Mouse (Mus musculus) heart, adult 11 months (tissue): ENCODE data around the gene Plxna4.

Experiments
- DNase-seq: peaks from one replicate; pipeline ENCODE4 v3.0.0; 2022

The Plxna4 gene

DNA sequence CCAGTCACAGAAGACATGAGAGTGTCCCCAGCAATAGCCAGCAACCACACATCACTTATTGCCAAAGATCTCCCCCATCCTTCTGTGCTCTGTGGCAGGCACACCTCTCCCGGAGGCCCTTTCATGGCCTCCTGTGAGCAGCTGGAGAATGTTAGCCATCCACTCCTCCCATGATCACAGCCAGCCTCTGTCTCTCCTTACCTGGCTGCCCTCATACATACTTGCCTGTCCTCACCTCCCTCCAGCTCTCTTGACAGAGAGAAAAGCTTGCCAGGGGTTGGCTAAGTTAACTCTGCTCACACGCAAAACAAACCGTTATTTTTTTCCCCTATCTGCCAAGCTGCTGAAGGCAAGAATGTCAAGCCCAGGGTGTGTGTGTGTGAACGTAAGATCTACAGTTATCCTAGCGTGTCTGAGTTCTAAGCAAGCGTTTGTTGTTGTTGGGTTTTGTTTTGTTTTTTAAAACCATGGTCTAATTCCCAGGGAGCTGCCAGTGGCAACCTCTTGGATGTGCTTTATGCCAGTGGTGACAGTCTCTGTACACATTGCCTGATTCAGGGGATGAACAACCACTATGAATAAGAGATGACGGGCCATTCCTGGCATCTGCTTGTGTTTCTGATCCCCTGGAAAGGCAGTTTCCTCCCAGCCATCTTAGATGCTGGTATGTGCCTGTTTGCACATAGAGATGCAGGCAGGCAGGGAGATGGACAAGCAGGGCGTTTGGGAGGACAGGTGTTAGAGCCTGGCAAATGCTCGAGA lies 257.8 kb downstream of the Plxna4 start:
- DNase-seq, result peak; percentile 87

DNA sequence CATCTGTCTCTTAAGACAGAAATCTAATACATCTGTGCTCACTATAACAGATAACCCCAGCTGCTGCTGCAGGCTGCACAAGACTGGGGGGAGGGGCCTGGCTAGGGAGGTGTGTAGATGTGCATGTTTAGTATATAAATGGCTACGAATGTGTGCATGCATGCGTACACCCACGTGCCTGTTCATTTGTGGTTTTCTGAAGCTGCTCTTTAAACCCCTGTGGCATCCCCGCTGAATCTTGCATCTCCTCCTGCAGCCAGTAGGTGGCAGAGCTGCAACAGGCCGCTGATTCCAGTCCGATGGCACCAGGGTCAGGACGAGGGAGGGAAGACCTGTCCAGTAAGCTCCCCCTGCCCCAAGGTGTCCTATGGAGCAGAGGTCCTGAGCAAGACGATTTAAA lies 260.0 kb downstream of the Plxna4 start:
- peak; percentile 96 for DNase-seq

DNA sequence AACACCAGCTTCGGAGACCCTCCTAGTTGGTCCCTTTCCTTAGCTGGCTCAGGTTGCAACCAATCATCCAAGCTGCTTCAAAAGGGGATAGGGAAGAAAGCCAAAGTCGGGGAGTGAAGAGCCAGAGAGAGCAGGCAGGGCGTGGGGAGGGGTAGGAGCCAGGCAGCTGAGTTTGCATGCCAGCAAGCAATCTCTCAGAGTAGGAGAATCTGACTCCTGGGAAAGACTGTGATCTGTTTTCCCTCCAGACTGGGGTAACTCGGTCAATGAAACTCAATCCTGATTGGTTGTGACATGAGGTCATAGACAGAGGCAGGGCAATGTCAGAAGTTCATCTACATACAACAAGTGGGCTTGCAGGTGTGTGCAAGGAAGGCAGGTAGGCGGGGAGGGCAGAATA lies 260.8 kb downstream of the Plxna4 start:
- peak; percentile 82 for DNase-seq

DNA sequence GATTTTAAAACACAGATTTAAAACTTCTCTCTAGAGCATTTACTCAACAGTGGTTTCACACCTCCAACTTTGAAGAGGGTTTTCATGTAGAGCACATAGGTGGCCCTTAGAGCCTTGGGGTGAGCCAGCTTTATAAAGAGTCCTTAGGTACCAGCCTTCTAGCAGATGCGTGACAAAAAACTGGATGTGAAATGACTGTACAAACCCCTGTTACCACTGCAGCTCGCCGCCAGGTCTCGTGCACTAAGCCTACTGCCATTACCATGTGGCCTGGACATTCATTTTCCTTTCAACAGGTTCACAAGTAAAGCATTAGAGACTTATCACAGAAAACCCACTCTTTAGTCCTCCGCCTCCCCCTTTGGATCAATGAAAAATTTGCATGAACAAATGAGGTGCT lies 261.6 kb downstream of the Plxna4 start:
- peak; percentile 67 for DNase-seq

DNA sequence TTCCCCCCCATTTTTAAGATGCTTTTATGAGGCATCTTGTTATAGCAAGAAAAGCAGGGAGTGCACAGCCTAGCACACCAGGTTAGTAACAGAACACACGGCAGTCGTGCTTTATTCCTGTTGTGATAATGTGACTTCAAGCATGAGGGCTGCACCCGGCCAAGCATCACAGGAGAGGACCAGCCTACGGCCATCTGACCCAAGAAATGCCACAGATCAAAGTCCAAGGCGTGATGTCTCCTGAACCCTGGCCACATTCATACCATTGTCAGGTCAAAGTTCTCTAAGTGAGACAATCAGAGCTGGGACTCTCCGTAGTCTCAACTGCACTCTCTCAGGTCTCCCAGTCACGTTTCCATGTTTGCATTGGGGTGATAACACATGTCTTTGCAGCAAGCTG lies 262.1 kb downstream of the Plxna4 start:
- no peak for DNase-seq

DNA sequence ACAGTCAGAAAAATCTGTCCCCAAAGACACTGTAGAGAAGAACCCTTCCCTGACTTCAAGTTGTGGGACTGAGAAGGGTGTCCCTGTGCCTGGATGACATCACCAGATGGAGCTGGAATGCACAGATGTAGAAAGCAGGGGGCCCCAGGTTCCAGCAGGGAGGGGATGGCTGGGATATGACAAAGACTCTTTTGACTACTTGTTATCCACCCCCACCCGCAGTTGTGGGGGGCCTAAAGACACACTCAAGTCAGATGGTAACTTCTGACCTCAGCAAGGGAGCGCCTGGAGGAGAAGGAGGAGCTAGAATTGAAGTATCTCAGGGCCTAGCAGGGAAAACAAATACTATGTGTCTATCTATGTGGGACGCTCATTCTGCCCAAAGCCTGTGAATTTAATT lies 266.8 kb downstream of the Plxna4 start:
- no peak for DNase-seq

DNA sequence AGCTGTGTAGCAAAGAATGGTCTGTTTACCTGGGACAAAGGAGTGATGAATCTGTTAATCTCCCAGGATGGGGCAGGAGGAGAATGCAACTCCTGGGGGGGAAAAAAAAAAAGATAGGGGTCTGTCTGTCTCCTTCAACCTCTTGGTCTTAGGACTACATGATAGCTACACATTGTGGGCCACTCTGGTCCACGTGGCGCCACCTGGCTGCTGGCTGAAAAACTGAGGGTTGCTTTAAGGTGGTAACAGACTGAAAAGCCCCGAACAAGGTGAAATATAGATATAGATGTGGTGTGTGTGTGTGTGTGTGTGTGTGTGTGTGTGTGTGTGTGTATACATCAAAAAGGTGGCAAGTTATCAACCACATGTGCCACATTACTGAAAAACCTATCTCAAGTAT lies 267.7 kb downstream of the Plxna4 start:
- DNase-seq, result no peak

DNA sequence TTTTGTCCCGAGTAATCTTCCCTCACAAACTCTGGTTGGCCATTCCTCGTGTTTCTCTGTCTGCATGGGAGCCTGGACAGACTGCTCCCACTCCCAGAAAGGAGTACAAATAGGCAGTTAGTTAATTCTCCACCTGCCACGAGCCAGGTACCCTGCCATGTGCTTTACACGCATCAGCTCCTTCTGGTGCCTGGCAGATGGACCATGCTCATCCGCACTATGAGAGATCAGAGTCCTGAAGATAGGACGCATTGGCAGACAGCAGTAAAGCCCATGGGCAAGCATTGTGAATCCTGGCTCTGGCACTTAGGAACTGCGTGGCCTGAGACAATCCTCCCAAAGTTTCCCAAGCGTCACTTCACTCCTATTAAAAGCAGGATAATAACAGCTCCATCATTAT lies 270.5 kb downstream of the Plxna4 start:
- no peak for DNase-seq

DNA sequence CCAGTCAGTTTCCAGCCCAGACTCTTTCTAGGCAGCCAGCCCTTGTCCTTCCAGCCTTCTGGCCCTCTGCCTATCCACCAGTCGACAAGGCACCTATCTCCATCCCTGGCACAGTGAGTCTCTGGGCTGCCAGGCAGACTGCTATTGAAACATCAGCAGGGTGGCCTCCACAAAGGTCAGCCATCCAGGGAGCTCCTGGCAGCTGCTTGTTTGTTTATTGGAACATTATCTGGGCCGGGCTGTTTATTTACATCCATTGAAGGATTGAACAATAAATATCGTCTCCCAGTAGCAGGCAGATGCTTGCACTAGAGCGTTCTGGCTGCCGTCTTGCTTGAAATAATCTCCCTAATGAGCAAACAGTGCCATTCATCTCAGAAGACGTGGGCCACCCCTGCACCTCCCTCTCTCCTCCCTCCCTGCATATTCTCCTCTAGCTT lies 273.0 kb downstream of the Plxna4 start:
- DNase-seq, result peak; percentile 95

DNA sequence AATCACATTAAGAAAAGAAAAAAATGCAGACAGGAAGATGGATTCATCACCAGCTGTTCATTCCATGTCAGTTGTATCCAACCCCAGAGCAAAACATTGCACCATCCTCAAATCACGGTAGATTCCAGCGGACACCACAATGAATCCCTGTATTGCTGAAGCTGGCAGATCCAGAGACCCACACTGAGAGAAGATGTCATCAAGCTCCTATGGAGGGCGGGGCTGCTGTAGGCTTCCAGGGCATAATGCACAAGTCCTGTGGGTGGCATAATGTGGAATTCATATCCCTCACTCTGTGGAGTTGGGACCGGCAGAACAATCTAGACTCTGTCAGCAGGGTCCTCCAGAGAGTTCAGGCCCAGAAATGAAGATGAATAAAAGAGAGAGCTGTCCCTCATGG lies 278.8 kb downstream of the Plxna4 start:
- DNase-seq, result peak; percentile 64

DNA sequence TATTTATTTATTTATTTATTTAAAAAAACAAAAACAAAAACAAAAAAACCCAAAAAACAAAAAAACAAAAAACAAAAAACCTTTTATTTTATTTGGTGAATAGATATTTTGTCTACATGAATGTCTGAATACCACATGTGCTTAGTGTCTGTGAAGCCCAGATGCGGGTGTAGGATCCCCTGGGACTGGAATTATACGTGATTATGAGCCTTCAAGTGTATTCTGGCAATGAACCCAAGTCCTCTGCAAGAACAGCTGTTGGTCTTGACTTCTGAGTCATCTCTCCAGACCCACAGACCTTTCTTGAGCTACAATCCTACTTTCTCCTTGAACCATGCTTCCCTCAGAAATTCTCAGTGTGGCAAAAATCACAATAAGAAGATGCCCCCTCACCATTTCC lies 287.4 kb downstream of the Plxna4 start:
- DNase-seq, result peak; percentile 80

DNA sequence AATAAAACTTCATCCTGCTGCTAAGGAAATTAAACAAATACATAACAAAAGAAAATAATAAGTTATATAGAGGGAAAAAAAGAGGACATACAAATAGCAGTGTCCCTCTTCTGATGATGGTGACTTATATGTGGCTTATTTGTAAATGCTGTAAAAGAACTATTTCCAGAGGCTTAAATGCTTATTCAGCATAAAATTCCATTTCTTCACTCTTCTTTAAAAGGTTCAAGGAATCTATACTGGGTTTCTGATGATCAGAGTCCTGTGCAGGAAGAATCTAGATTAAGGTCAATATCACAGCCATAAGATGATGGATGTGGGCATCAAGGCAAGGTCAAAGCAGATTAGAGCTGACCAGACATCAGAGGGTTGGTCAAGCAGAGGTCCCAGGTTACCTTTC lies 306.5 kb downstream of the Plxna4 start:
- DNase-seq, result no peak

DNA sequence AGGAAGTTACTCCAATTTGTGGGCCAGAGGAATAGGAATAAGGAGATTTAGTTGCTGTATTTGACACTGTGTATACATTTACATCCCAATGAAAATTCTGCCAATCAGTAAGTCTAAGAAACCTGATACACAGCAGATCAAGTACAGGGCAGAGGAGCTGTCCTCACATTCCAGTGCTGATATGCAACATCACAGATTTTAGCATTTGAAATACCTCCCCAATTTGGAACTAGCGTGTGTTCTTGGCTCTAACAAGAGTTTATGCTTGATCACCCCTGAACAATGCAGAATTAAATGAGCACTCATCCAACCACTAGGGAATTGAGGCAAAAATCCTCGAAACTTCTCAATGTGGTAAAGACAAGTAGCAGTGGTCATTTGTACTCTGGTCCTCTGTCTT lies 307.3 kb downstream of the Plxna4 start:
- no peak for DNase-seq

DNA sequence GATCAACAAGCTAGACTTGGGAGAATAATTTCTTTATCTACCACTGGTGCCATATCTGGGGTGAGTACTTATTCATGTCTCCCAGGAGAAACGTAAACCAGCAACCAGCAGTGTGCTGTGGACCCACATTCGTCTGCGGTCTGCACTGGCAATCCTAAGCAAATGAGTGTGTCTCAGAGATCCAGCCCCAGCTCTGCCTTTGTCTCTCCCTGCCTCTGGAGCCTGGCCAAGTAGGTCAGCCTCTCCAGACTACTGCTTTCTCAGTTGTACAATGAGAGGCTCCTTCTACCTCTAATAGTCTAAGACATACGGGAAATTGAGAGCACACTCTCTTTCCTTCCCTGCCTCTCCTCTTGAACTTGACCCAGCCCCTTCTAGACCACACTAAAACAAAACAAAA lies 316.5 kb downstream of the Plxna4 start:
- peak; percentile 89 for DNase-seq

DNA sequence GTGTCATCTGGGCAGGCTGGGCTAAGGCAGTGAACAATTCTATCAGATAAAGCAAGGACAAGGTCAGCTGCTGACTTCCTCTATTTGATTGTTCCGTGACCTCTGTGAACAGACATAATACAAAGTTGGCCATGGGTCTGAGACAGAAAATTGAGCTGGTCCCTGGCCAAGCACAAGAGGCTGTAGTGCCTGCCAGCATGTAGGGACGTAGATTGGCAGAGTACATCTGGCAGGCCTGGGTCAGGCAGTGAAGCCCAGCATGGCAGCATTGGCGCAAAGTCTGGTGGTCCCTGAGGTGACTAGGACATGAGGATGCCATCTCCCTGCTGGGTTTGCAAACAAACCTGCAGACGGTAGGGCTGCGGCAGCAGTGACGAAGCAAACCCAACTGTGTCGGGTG lies 321.9 kb downstream of the Plxna4 start:
- peak; percentile 95 for DNase-seq

DNA sequence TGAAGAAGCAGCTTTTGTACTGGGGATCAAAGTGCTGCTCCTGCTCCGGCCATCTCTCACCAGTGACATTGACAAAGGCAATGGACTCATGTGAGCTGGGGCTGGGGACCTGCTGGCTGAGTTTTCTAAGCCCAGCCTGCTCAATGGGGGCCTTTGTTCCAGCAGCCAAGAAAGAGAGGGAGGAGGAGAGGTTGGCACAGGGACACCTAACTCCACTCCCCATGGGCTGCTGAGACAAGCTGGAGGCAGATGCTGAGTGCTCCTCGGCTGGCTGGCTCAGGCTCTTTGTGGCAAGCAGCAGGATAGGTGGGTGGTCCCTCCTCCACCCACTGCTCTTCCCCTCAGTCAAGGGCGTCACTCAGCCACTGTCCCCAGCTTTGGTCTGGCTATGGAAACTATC lies 326.7 kb downstream of the Plxna4 start:
- DNase-seq, result peak; percentile 75

DNA sequence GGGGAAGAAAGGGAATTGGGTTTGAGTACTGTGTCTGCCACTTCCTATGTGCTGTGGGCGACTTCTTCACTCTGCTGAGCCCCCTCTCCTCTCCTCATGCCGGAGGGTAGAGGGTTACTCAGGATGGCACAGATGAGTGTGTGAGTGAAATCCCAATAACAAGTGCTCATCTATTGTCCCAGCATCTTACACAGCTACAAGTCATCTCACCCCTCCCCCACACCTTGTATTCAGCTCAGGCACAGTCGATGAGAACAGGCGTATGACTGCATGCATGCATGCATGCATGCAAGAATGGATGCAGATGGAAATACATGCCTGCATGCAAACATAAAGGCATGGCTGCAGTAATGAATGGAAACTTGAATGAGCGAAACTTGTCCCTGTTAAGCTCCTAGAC lies 327.7 kb downstream of the Plxna4 start:
- peak; percentile 35 for DNase-seq

DNA sequence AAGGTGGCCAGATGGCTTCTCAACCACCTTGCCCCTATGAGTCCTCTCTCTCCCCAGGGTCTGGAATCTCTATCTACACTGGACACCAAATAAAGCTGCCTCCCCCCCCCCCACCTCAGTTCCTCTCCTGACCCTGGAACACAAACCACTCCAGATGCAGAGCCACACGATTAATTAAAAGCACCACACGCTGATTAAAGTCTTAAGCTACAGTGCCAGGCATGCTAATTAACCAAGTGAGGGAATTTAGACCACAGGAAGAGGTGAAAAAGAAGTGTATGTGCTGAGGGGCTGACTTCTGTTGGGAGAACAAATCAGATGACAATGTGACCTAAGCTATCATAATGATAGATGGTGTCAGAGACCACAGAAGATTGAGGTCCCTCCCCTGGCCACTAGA lies 332.8 kb downstream of the Plxna4 start:
- DNase-seq, result peak; percentile 49

DNA sequence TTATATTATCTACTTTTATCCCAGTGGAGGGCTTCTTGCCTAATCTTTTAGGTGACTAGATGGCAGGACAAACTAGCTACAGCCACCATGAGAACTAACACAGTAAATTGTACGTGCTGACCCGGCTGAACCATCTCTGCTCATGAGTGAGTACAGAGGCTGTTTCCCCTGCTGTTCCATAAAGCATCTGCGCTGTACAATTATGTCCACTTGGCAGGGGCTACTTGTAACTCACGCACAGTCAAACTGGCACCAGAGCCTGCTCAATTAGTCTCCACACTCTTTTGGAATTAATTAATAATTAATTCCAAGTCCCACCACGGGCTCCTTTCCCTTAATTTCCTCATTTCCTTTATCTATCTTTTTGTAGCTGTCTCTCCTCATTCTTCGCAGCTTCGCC lies 335.8 kb downstream of the Plxna4 start:
- DNase-seq, result no peak

DNA sequence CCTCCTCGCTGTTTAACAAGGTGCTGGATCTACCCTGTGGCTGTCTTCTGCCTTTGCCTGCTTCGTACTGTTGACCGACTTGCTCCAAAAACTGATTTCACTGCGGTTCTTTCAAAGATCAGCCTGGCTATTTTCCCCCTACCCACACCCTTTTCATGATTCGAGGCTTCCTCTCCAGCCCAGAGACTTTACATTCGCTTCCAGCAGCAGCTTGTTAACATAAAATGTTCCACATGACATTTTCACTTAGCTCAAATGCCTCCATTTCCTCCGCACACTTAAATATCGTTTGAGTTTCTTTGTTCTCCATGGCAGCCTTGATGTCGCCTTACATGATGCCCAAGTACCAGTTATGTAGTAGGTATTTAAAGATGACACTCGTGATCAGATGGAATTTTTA lies 336.3 kb downstream of the Plxna4 start:
- DNase-seq, result no peak

DNA sequence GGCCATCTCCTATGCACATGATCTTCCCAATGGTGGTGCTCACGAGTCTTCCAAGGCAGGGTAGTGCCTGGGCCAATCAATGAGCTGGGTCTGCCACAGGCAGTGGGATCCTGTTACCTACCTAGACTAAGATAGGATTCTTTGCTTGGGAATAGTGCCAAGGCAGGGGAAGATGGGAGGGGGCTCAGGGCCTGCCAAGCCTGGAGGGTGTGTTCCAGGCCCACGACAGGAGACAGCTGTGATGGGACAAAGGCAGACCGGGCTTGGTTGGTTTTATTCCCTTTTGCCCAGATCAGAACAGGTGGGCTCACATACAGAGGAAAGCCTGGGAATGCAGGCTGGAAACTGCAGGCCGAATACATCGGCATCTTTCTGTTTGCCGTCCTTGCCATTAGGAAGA lies 342.0 kb downstream of the Plxna4 start:
- DNase-seq, result peak; percentile 83

DNA sequence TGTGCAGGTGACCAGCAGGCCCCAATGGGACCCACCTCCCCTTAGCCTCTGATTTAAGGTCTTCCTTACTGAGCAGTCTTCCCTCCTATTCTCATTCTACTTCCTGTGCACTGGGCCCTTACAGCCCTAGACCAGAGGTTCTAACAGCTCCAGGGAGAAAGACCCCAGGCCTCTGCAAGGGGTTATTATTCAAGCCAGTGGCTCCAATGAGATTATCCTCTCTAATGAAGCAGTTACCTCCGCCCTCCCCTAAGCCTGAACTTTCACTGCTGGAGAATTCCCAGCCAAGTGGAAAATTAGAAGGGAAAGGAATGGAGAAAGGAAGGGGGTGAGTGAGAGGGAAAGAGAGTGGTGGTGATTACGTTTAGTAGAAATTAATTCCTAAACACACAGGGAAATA lies 345.0 kb downstream of the Plxna4 start:
- DNase-seq, result peak; percentile 19

DNA sequence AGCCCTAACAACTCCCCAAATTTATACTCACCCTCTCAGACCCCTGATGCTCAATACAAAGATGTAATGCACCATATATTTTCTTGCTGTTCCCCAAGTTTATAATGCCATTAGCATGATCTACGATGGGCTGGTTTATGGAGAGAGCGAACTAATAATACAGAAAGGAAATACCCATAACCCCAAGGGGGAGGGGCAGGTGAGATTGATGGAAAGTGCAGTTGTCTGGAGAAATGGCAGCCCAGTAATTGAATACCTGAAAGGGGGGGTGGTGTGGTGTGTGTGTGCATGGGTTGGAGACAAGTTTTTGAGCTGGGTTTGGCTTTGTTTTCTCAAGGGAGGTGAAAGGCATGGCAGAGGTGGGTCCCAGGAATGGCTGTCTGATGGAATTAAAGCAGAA lies 356.6 kb downstream of the Plxna4 start:
- no peak for DNase-seq

DNA sequence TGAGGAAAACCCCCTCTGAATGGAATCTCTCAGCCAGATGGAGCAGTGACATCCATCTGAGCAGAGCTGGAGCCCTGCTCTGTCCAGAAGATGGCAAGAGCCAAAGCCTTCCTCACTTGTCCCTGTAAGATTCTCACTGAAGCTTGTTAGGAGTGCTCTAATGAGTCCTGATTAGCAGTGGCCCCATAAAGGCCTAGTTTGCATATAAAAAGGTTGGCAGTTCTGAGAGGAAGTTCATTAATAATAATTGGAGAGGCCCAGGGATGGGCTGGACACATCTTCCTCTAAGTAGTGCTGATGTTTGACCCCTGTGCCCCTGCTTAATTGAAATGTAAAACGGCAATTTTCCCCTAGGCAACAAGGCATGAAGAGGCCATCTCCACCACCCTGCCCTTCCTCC lies 361.4 kb downstream of the Plxna4 start:
- no peak for DNase-seq

DNA sequence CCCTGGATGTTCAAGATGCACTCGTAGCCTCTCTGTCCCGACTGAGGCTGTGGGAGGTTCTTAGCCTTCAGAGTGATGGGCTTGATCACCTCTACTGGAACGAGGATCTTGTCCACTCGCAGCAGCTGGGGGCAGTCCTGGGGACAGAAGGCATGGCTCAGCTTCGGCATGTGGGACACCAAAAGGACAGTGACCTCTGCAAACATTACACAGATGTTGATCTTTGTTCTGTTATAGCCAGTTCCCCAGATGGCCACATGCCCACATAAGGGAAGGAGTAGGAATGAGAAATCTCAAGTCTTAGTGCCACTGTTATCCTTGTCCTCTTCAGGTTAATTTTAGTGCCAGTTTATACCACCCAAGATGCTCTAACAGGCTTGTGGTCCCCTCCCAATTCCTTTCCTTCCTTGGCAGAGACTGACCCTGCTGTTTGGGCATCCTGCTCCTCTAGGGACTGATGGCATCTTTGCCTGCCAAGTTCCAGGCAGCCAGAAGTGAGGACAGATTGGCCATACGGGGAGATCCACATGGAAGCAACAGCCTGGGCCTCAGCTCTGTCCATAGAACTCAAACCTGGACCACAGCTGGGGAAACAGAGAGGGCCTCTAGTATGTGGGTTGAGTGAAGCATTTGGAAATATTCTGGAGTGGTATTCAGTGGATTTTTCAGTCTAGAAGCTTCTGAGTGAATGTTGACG lies 363.8 kb downstream of the Plxna4 start:
- DNase-seq, result no peak
